Mouse (Mus musculus) CD4-positive naive resting alpha-beta T cell, adult 76 days (primary cell): ENCODE data around the gene Hnrnpa1. TPM values are rescaled to one million over a fixed set of nuclear protein-coding genes. Genes with fewer than 3 reads are reported as not detected.

Source experiments
- total RNA-seq: library from RNA; stranded (reverse); gene quantifications from one replicate; pipeline ENCODE4 v1.2.4, GENCODE M21; 2023

Hnrnpa1 gene
- 659 TPM for total RNA-seq

DNA sequence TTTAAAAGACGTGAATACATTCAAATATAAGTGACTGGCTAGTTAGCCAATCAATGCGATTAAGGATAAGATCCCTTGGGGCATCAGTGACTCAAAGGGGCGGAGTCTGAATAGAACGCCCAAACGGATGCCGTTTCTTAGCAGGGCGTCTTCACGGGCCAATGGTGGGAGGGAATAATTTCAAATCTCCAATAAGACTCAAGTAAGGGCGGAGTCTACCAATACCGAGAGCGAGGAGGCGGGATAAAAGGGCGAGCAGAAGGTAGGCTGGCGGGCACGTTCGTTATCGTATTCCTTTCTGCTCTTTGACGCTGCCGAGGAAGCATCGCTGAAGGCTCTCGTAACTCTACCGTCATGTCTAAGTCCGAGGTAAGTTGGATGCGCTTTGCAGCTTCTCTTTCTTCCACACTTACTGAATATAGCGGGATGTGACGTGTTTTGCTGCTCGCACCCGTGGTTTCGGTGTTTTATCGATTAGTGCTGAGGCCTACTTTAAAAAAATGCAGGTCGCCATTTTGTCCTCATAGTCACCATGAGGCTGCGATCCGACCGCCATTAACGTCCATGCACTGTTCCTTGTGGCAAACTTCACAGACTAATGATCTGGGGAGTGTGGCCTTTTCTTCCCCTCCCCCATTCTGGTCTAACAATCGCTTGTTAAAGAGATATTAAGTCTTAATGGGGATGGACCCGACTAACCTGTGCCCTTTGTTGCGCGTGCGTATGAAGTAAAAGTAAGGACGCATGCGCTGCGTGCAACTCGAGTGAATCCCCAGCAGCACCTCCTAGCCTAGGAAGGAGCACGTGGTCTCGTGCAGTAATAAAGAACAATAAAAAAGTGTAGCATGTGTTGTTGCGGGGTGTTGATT is at the start of gene Hnrnpa1:
Hnrnpa1 (plus strand) TSS at position 273 of the 869 bp plus-strand sequence.

GRCm38 (mm10) chr15:103239685-103240159 is 510 bp upstream of the Hnrnpa1 start, which contains the start of gene Cbx5:
Gene Cbx5 (minus strand): TSS chr15:103239816.

DNA sequence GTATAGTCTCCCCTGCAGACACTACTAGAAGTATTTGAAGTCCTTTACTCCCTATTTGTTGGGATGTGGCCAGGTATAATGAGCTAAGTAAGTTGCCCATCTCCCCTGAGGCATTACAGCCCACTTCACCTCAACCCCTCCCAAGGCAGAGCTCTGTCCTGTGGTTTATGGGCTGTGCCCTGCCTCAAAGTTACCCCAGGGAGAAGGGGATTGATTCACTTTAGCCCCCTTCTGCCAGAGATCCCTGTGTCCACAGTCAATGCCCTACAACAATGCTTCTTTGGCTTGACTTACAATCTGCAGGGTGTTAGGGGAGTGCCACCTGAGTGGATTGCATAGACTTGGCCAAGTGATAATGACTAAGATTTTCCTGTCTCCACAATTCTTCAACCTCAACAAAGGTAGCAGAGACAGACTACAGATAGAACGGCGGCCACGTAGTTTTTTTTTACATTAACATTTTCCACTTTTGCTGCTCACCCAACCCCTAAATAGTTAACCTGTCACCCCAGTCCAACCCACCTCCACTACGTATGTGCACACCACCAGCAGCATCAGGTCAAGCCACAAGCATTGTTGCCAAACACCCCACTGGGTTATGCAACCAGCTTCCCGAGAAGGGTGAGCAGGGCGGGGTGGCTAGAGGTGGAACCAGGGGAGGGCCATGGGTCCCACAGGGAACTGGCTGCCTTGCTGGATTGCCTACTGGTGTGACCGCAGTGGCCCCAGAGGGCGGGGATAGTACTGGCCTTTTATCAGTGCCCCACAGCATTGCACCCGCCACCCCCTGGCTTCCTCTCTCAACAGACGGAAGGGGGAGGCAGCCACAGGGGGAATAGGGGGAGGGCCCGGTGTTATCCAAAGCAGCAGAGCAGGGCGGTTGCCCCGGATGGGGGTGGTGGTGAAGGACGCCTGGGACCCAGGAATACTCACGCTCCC is 17.8 kb downstream of the Hnrnpa1 start, which contains the start of gene Nfe2:
Nfe2 (minus strand) TSS at position 614 of the 939 bp plus-strand sequence.

DNA sequence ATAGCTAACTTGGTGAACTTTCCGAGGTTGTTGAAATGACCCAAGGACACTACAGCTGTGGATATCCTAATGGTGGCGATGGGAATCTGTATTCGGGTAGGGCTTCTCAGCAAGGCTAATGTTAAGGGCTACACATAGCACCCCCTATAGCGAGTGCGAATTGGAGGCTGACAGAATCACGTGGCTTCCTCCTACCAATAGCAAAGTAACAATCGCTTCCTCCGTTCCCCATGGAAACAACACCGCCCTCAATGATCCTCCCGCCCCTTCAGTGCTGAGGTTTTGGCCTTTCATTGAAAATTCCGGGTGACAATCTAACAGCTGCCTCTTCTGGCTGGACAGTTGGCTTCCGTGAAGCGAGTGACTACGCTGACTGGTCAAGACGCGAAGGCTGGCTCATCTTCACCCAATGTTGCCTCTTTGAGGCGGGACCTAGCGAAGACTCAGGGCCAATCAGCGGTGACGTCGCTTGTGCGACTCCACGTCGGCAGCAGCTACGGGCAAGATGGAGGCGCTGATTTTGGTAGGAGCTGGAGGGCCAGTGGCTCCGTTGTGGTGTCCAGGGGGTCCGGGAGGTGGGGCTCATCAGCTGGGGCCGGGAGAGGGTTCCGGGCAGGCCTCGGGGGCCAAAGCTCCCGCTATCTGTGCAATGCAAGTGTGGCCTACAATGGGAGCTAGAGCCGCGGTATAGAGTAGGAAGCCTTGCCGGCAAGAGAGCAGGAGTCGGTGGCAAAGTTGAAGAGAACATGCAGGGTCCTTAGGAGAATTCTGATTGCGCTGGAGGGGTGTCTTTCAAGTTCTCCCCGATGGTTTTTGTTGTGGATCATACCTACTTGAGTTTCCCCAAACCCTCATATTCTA is 32.4 kb downstream of the Hnrnpa1 start, which contains the start of gene Copz1:
Copz1 (plus strand) TSS at position 296 of the 861 bp plus-strand sequence.

Other genes with a start within 250 kb of the Hnrnpa1 start
- not detected for gene Hoxc8, start 249.8 kb upstream of the Hnrnpa1 start, total RNA-seq
- gene Hoxc6, start 242.2 kb upstream of the Hnrnpa1 start, total RNA-seq, result not detected
- gene Hoxc4, start 221.5 kb upstream of the Hnrnpa1 start, total RNA-seq, result not detected
- gene Smug1, start 73.3 kb upstream of the Hnrnpa1 start, total RNA-seq, result 6.0 TPM
- gene Cbx5, start 616 bp upstream of the Hnrnpa1 start, total RNA-seq, result 24.0 TPM
- gene Nfe2, start 18.0 kb downstream of the Hnrnpa1 start, total RNA-seq, result 1.4 TPM
- 73.4 TPM for gene Copz1, start 32.3 kb downstream of the Hnrnpa1 start, total RNA-seq
- not detected for gene Gpr84, start 70.2 kb downstream of the Hnrnpa1 start, total RNA-seq
- gene Zfp385a, start 99.7 kb downstream of the Hnrnpa1 start, total RNA-seq, result 2.4 TPM
- gene Itga5, start 126.3 kb downstream of the Hnrnpa1 start, total RNA-seq, result 2.1 TPM
- not detected for gene Gtsf1, start 190.0 kb downstream of the Hnrnpa1 start, total RNA-seq
- gene Gtsf2, start 208.0 kb downstream of the Hnrnpa1 start, total RNA-seq, result not detected
- 147 TPM for gene Nckap1l, start 213.4 kb downstream of the Hnrnpa1 start, total RNA-seq